Mouse (Mus musculus) cerebellum, adult 2 months (tissue): Measurements from ENCODE around the gene Enho. TPM values are rescaled to one million over a fixed set of nuclear protein-coding genes. Genes with fewer than 3 reads are reported as not detected.
A peak's percentile ranks its signal among the peaks of the same experiment; 100 is the strongest.

ENCODE experiments used
- DNase-seq, 2 experiments: peaks; one replicate each; pipeline ENCODE4 v3.0.0; 2021
- H3K27ac ChIP-seq: fragments of 200-500 bp; 2 replicates; pipeline ENCODE4 v1.5.1; 2012; ENCODE audit warnings: low read length, control low read depth, inconsistent platforms; ENCODE audit not compliant: insufficient read depth
- H3K27me3 ChIP-seq: fragments of 200-500 bp; 2 replicates; pipeline ENCODE4 v1.6.1; 2012; ENCODE audit warnings: inconsistent platforms, mild to moderate bottlenecking, low read length, moderate library complexity; ENCODE audit not compliant: control insufficient read depth, insufficient read depth
- H3K4me1 ChIP-seq: fragments of 200-500 bp; 2 replicates; pipeline ENCODE4 v1.6.1; 2011; ENCODE audit warnings: low read length; ENCODE audit not compliant: control insufficient read depth, insufficient read depth
- H3K4me3 ChIP-seq: fragments of 200-500 bp; replicated peaks from 2 replicates; pipeline ENCODE3; 2011; ENCODE audit warnings: mild to moderate bottlenecking, low read depth, low read length, control low read depth; ENCODE audit not compliant: insufficient read depth
- CTCF ChIP-seq: fragments of 200-500 bp; IDR thresholded peaks from 2 replicates; pipeline ENCODE4 v1.5.1; 2011; ENCODE audit warnings: low read depth, mild to moderate bottlenecking, control low read depth, low read length, moderate library complexity, borderline replicate concordance; ENCODE audit not compliant: insufficient read depth
- POLR2A ChIP-seq: fragments of 200-500 bp; IDR thresholded peaks from 2 replicates; pipeline ENCODE4 v1.6.1; 2011; ENCODE audit warnings: low read length, control low read depth, borderline replicate concordance; ENCODE audit not compliant: insufficient read depth
- WGBS: fragments of 180-500 bp; shearing (Covaris S2); methylation state at CpG from one replicate; pipeline ENCODE4 v1.1.7; 2018; 5-methylcytosine and 5-hydroxymethylcytosine counted together
- polyA plus RNA-seq: library from polyadenylated mRNA; depleted of rRNA; stranded (reverse); fragments of >200 nt; gene quantifications from 2 replicates; pipeline ENCODE4 v1.2.3, GENCODE M21; 2012; rRNA removed

Gene Enho
- polyA plus RNA-seq, 1 experiment: 174 TPM

DNA sequence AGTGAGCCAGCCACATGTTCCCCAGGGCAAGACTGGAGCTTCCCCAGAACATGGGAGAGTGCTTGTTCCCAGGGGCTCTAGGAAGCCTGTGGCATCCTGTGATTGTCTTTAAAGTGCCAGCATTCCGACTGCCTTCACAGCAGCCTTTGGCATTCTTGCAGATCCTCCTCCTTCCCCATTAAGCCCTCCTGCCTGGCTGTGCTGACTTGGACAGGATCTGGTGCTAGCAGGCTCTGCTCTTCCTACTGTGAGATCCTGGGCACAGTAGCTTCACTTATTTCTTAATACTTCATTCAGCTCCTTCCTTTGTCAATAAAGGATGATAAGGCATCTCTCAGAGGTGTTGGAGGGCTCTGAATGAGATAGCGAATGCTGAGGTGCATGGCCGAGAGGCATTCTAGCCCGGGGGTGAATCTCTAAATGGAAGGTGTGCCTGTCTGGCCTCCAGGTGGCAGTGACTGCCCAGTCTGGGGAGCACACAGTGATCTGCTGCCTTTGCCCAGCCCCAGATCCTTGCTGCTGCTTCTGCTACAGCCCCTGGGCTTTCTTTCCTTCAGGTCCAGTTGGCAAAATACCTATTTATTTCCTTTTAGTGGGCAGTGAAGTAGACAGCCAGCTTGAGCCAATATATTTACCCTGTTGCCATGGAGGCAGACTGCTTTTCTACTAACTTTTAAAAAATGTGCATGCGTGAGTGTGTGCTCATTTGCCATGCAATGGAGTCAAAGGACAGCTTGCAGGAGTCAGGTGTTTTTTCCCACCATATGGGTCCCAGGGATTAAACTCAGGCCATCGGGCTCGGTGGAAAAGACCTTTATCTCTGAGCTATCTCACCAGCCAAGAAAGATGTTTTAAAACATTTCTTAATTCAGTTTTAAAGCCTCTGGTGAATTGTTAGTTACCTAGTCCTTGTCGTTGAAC is 35.4 kb downstream of the Enho start:
- no peaks in the 10 kb centered on the region for H3K27me3 ChIP-seq
- peaks cover 5% of the 10 kb centered on the region for H3K4me1 ChIP-seq
- peak; percentile 77 to 79 for DNase-seq
- WGBS: 23% methylated on average over 8 of the region's 8 CpGs
- no peak overlapping the region for H3K4me3 ChIP-seq
- no peak overlapping the region for H3K27ac ChIP-seq
- TF ChIP-seq CTCF: peak; percentile 98
- TF ChIP-seq POLR2A: no peak

DNA sequence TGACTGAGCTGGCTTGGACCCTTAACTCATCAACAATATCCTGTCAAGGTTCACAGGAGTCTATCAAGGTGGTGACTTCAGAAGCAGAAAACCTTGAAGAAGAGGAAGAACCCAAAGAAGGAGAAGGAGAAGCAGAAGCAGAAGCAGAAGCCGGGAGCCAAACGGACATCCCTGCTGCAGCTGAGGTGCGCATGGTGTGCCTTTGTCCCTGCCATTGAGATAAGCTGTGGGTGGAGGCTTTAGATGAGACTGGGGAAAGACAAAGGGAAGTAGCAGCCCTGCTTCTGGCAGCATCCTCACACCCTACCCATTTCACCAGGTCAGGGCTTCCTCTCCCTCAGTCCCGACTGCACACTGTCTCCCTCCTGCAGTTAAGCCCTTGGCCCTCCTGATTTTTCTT is 37.3 kb downstream of the Enho start:
- Histone ChIP-seq H3K4me1 (peaks cover 5% of the 10 kb centered on the region), H3K4me3 (no peak overlapping the region), H3K27ac (no peak overlapping the region), H3K27me3 (no peaks in the 10 kb centered on the region)
- no peak for TF ChIP-seq POLR2A
- no peak for TF ChIP-seq CTCF
- no peak for DNase-seq
- WGBS: 70% methylated on average over 4 of the region's 4 CpGs

Other genes with a start within 250 kb of the Enho start
- gene Kif24, start 175.4 kb downstream of the Enho start, polyA plus RNA-seq: 0.39 and 0.57 TPM in 2 replicates
- 47.7 and 47.9 TPM in 2 replicates for gene Nudt2, start 175.2 kb downstream of the Enho start, polyA plus RNA-seq
- 18.6 and 19.9 TPM in 2 replicates for gene AI464131, start 137.2 kb downstream of the Enho start, polyA plus RNA-seq
- 4.3 and 6.4 TPM in 2 replicates for gene 1110017D15Rik, start 123.0 kb downstream of the Enho start, polyA plus RNA-seq
- 137 and 147 TPM in 2 replicates for gene Fam219a, start 70.8 kb downstream of the Enho start, polyA plus RNA-seq
- gene Dnaic1, start 70.5 kb downstream of the Enho start, polyA plus RNA-seq: 8.1 and 9.3 TPM in 2 replicates
- gene Cntfr, start 56.8 kb upstream of the Enho start, polyA plus RNA-seq: 101 and 105 TPM in 2 replicates
- gene Il11ra1, start 59.7 kb upstream of the Enho start, polyA plus RNA-seq: 64.9 and 69.7 TPM in 2 replicates
- 43.3 and 44.7 TPM in 2 replicates for gene Rpp25l, start 73.2 kb upstream of the Enho start, polyA plus RNA-seq
- gene Dctn3, start 82.8 kb upstream of the Enho start, polyA plus RNA-seq: 162 and 167 TPM in 2 replicates
- gene Arid3c, start 90.8 kb upstream of the Enho start, polyA plus RNA-seq: 0.16 and 0.18 TPM in 2 replicates
- 196 and 206 TPM in 2 replicates for gene Galt, start 114.9 kb upstream of the Enho start, polyA plus RNA-seq
- gene Sigmar1, start 115.8 kb upstream of the Enho start, polyA plus RNA-seq: 65.9 and 71.1 TPM in 2 replicates
- 236 and 247 TPM in 2 replicates for gene Ccl27a, start 133.9 kb upstream of the Enho start, polyA plus RNA-seq